Mouse (Mus musculus): ENCODE measurements around the gene Klk8. TPM values are rescaled to one million over a fixed set of nuclear protein-coding genes. Genes with fewer than 3 reads are reported as not detected.
A peak's percentile ranks its signal among the peaks of the same experiment; 100 is the strongest.

Gene Klk8
- 14.5 and 23.8 TPM in 2 replicates for polyA plus RNA-seq (2012; rRNA removed)

DNA sequence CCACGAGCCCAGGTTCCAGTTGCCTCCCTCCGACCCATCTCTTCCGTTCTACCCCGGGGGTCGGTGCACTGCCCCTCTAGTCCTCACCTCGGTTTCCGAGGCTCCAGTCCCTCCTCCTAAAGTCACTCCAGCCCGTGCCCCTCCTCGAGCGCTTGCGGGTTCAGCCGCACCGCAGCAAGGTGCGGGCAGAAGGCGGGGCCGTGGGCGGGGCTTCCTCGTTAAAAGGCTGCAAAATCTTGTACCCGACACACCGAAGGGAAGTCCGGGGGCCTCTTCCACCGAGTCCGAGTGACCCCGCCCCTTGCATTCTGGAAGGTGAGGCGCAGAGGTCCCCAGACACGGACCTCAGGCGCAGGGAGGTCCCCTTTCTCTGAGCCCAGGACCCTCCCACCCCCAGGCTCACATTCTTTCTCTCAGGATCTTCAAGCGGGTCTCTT is at the start of gene Klk8:
Klk8 (plus strand) TSS at position 245 of the 437 bp plus-strand sequence.
- TF ChIP-seq POLR2A (IDR thresholded peaks at IDR 0.05; ENCODE audit: borderline replicate concordance, extremely low read depth, low read depth, low read length) (no peak), CTCF (IDR thresholded peaks at IDR 0.05; ENCODE audit: insufficient read depth, low read length) (no peak)
- peak within 1 kb of the TSS; percentile 81 for H3K4me3 ChIP-seq (replicated peaks; ENCODE audit: extremely low read depth, low read depth, low read length)
- peaks cover 4% of the 10 kb centered on the region for H3K4me1 ChIP-seq (ENCODE audit: control insufficient read depth, insufficient read depth, low read length)
- under 1% methylated on average over 28 of the region's 28 CpGs for WGBS
- DNase-seq, result peak; percentile 47

GRCm38 (mm10) chr7:43747788-43748187 is 49.6 kb upstream of the Klk8 start:
- H3K4me1 ChIP-seq (ENCODE audit: control insufficient read depth, insufficient read depth, low read length), result peaks cover 3% of the 10 kb centered on the region; the same call in 1 of the 2 replicates
- TF ChIP-seq POLR2A (IDR thresholded peaks at IDR 0.05; ENCODE audit: borderline replicate concordance, extremely low read depth, low read depth, low read length) (no peak), CTCF (IDR thresholded peaks at IDR 0.05; ENCODE audit: insufficient read depth, low read length) (no peak)
- WGBS, result 13% methylated on average over 1 of the region's 1 CpGs
- peak; percentile 14 for DNase-seq
- no peak overlapping the region for H3K4me3 ChIP-seq (replicated peaks; ENCODE audit: extremely low read depth, low read depth, low read length)

- TF ChIP-seq POLR2A (IDR thresholded peaks at IDR 0.05; ENCODE audit: borderline replicate concordance, extremely low read depth, low read depth, low read length), result no peak
- TF ChIP-seq CTCF (IDR thresholded peaks at IDR 0.05; ENCODE audit: insufficient read depth, low read length), result no peak
- whole genome bisulfite sequencing, result 47% methylated on average over 2 of the region's 2 CpGs
- Histone ChIP-seq H3K4me3 (replicated peaks; ENCODE audit: extremely low read depth, low read depth, low read length) (no peak overlapping the region), H3K4me1 (ENCODE audit: control insufficient read depth, insufficient read depth, low read length) (no peaks in the 10 kb centered on the region)
- no peak for DNase-seq
Measured at GRCm38 (mm10) chr7:43752806-43753205, 44.6 kb upstream of the Klk8 start.

DNA sequence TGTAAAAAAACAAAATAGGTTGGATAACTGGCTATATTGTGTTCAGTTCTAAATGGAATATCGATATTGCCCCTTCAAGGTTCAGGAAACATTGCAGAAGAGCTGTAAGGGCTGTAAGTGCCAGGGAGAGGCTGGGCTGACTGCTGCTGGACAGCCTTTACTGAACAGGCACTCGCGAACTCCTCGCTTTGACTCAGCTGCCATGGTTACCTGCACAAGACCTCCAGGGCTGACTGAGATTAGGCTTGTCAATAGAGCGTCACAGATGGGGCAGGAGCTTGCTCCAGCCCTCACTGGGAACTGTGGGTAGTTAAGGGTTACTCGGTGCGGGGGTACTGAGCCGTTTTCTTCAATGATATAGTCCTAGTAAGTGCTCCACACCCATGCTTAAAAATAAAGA is 30.9 kb upstream of the Klk8 start:
- 44% methylated on average over 8 of the region's 8 CpGs for WGBS
- H3K4me1 ChIP-seq (ENCODE audit: control insufficient read depth, insufficient read depth, low read length), result no peaks in the 10 kb centered on the region
- H3K4me3 ChIP-seq (replicated peaks; ENCODE audit: extremely low read depth, low read depth, low read length), result no peak overlapping the region
- no peak for DNase-seq
- TF ChIP-seq POLR2A (IDR thresholded peaks at IDR 0.05; ENCODE audit: borderline replicate concordance, extremely low read depth, low read depth, low read length) (no peak), CTCF (IDR thresholded peaks at IDR 0.05; ENCODE audit: insufficient read depth, low read length) (no peak)

GRCm38 (mm10) chr7:43768597-43768996 is 28.8 kb upstream of the Klk8 start, which contains the start of gene Klk12:
TSS of gene Klk12 (plus strand) at chr7:43768897.
- no peak for TF ChIP-seq POLR2A (IDR thresholded peaks at IDR 0.05; ENCODE audit: borderline replicate concordance, extremely low read depth, low read depth, low read length)
- no peak for TF ChIP-seq CTCF (IDR thresholded peaks at IDR 0.05; ENCODE audit: insufficient read depth, low read length)
- Histone ChIP-seq H3K4me1 (ENCODE audit: control insufficient read depth, insufficient read depth, low read length) (no peaks in the 10 kb centered on the region), H3K4me3 (replicated peaks; ENCODE audit: extremely low read depth, low read depth, low read length) (no peak within 1 kb of the TSS)
- no peak for DNase-seq
- 79% methylated on average over 4 of the region's 4 CpGs for WGBS

DNA sequence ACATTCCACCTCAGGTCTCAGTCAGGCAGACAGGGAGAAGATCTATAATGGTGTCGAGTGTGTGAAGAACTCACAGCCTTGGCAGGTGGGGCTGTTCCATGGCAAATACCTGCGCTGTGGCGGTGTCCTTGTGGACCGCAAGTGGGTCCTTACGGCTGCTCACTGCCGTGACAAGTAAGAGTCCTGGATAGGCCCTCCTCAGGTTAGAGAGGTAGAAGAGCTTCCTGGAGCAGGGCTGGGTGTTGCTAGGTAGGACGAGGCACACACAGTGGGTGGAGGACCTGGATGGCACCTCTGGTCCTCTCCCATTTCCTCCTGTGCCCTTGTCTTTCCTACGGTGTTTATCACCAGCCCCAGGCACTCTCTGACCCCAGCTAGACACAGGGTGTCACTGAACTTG is 27.7 kb upstream of the Klk8 start:
- Histone ChIP-seq H3K4me3 (replicated peaks; ENCODE audit: extremely low read depth, low read depth, low read length) (no peak overlapping the region), H3K4me1 (ENCODE audit: control insufficient read depth, insufficient read depth, low read length) (no peaks in the 10 kb centered on the region)
- TF ChIP-seq POLR2A (IDR thresholded peaks at IDR 0.05; ENCODE audit: borderline replicate concordance, extremely low read depth, low read depth, low read length) (no peak), CTCF (IDR thresholded peaks at IDR 0.05; ENCODE audit: insufficient read depth, low read length) (no peak)
- 84% methylated on average over 8 of the region's 8 CpGs for WGBS
- peak; percentile 0 for DNase-seq

DNA sequence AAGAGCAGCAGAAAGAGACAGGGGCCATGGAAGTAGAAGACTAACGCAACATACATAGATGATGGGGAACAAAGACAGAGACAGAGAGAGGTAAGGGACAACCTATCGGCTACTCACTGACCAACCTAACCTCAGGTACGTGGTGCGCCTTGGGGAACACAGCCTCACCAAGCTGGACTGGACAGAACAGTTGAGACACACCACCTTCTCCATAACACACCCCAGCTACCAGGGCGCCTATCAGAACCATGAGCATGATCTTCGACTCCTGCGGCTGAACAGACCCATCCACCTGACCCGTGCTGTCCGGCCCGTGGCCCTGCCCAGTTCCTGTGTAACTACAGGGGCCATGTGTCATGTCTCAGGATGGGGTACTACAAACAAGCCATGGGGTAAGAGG is 26.7 kb upstream of the Klk8 start:
- 92% methylated on average over 10 of the region's 10 CpGs for WGBS
- TF ChIP-seq CTCF (IDR thresholded peaks at IDR 0.05; ENCODE audit: insufficient read depth, low read length) (no peak), POLR2A (IDR thresholded peaks at IDR 0.05; ENCODE audit: borderline replicate concordance, extremely low read depth, low read depth, low read length) (no peak)
- DNase-seq, result peak; percentile 1
- Histone ChIP-seq H3K4me1 (ENCODE audit: control insufficient read depth, insufficient read depth, low read length) (no peaks in the 10 kb centered on the region), H3K4me3 (replicated peaks; ENCODE audit: extremely low read depth, low read depth, low read length) (no peak overlapping the region)

DNA sequence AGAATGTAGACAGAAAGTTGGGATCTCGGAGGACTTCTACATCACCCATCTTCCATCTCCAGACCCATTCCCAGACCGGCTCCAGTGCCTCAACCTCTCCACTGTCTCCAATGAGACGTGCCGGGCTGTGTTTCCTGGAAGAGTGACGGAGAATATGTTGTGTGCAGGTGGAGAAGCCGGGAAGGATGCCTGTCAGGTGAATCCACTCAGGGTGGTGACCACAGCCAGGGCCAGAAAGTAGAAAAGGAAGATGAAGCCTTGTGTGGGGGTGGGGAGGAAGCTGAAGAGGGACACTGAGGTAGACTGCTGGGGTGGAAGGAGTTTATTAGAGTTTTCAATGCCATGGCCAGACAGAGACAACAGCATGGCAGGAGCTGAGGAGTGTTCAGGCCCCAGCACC is 25.5 kb upstream of the Klk8 start:
- no peak for TF ChIP-seq POLR2A (IDR thresholded peaks at IDR 0.05; ENCODE audit: borderline replicate concordance, extremely low read depth, low read depth, low read length)
- TF ChIP-seq CTCF (IDR thresholded peaks at IDR 0.05; ENCODE audit: insufficient read depth, low read length), result no peak
- no peak for DNase-seq
- H3K4me3 ChIP-seq (replicated peaks; ENCODE audit: extremely low read depth, low read depth, low read length), result no peak overlapping the region
- no peaks in the 10 kb centered on the region for H3K4me1 ChIP-seq (ENCODE audit: control insufficient read depth, insufficient read depth, low read length)
- 94% methylated on average over 6 of the region's 6 CpGs for WGBS

GRCm38 (mm10) chr7:43772901-43773300 is 24.5 kb upstream of the Klk8 start:
- H3K4me1 ChIP-seq (ENCODE audit: control insufficient read depth, insufficient read depth, low read length), result no peaks in the 10 kb centered on the region
- no peak for TF ChIP-seq CTCF (IDR thresholded peaks at IDR 0.05; ENCODE audit: insufficient read depth, low read length)
- TF ChIP-seq POLR2A (IDR thresholded peaks at IDR 0.05; ENCODE audit: borderline replicate concordance, extremely low read depth, low read depth, low read length), result no peak
- H3K4me3 ChIP-seq (replicated peaks; ENCODE audit: extremely low read depth, low read depth, low read length), result no peak overlapping the region
- 70% methylated on average over 3 of the region's 3 CpGs for WGBS
- DNase-seq, result peak; percentile 2

DNA sequence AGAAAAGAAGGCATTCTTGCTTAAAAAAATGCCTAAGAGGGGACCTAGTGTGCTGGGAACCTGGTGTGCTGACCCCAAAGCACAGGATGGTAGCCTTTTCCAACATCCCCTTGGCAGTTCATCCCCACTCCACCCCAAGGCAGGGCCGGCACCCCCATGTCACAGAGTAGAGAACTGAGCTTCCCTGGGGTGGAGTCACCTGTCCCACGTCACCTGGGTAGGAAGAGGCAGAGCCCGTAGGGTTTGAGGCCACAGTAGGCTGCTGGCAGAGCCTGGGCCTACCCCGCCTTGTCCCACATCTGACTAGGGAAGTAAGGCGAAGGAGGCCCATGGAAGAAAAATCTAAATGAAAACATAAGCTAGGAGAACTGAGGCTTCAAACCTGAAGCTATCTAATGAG is 23.0 kb upstream of the Klk8 start, which contains the start of gene Klk11:
Klk11 (plus strand) TSS at position 241 of the 400 bp plus-strand sequence.
- Histone ChIP-seq H3K4me3 (replicated peaks; ENCODE audit: extremely low read depth, low read depth, low read length) (no peak within 1 kb of the TSS), H3K4me1 (ENCODE audit: control insufficient read depth, insufficient read depth, low read length) (no peaks in the 10 kb centered on the region)
- no peak for TF ChIP-seq POLR2A (IDR thresholded peaks at IDR 0.05; ENCODE audit: borderline replicate concordance, extremely low read depth, low read depth, low read length)
- TF ChIP-seq CTCF (IDR thresholded peaks at IDR 0.05; ENCODE audit: insufficient read depth, low read length), result no peak
- WGBS, result 82% methylated on average over 5 of the region's 5 CpGs
- DNase-seq, result peak; percentile 1
